Mouse (Mus musculus) kidney, postnatal 0 days (tissue): Measurements from ENCODE around the gene Rpf1. TPM values are rescaled to one million over a fixed set of nuclear protein-coding genes. Genes with fewer than 3 reads are reported as not detected.

Source experiments
- ATAC-seq: fragments of 200-750 bp; cut with Nextera tagmentation; replicated peaks from 2 replicates; pipeline ENCODE4 v1.8.0; 2017; ENCODE audit warnings: low read depth, moderate number of reproducible peaks, moderate TSS enrichment, moderate library complexity; ENCODE audit not compliant: low FRiP score
- DNase-seq: peaks from one replicate; pipeline ENCODE4 v3.0.0-alpha.2; 2016; ENCODE audit warnings: low spot score
- H3K27ac ChIP-seq: fragments of 300-500 bp; sonication (generic); 2 replicates; pipeline ENCODE4 v1.5.1; 2014; ENCODE audit warnings: mild to moderate bottlenecking
- H3K27me3 ChIP-seq: fragments of 300-500 bp; sonication (generic); 2 replicates; pipeline ENCODE4 v1.6.1; 2014; ENCODE audit warnings: low read length, mixed read lengths; ENCODE audit not compliant: insufficient read depth
- H3K36me3 ChIP-seq: fragments of 300-500 bp; sonication (generic); 2 replicates; pipeline ENCODE4 v1.6.1; 2014; ENCODE audit warnings: low read length, mixed read lengths; ENCODE audit not compliant: insufficient read depth
- H3K4me1 ChIP-seq: fragments of 300-500 bp; sonication (generic); replicated peaks from 2 replicates; pipeline ENCODE4 v1.6.1; 2014; ENCODE audit warnings: antibody characterized with exemption, low read length, mixed read lengths; ENCODE audit not compliant: insufficient read depth
- H3K4me2 ChIP-seq: fragments of 300-500 bp; sonication (generic); 2 replicates; pipeline ENCODE4 v1.6.1; 2014; ENCODE audit warnings: mild to moderate bottlenecking, low read length, moderate library complexity, mixed read lengths
- H3K4me3 ChIP-seq: fragments of 300-500 bp; sonication (generic); replicated peaks from 2 replicates; pipeline ENCODE4 v1.5.1; 2014; ENCODE audit warnings: low read depth, low read length
- H3K9ac ChIP-seq: fragments of 300-500 bp; sonication (generic); 2 replicates; pipeline ENCODE4 v1.6.1; 2014; ENCODE audit warnings: low read depth, low read length
- H3K9me3 ChIP-seq: fragments of 300-500 bp; sonication (generic); replicated peaks from 2 replicates; pipeline ENCODE4 v1.6.1; 2016; ENCODE audit warnings: low read length, inconsistent platforms, mixed read lengths
- CTCF ChIP-seq: IDR thresholded peaks from 2 replicates; pipeline ENCODE4 v1.5.1; 2016; ENCODE audit warnings: antibody characterized with exemption, low read depth, mild to moderate bottlenecking, moderate library complexity
- WGBS: fragments of 180-500 bp; shearing (Covaris S2); extraction: QIAGEN DNeasy Blood & Tissue Kit; methylation state at CpG from one replicate; pipeline ENCODE4 v1.1.7; 2014; 5-methylcytosine and 5-hydroxymethylcytosine counted together
- polyA plus RNA-seq: library from polyadenylated mRNA; unstranded; fragments of >200 nt; fragmentation: Nextera tagmentation; extraction: Ambion mirVana; gene quantifications from 2 replicates; pipeline ENCODE4 v1.2.1, GENCODE M21; 2015

Rpf1 gene
- polyA plus RNA-seq, 1 experiment from 2014 or later, result 58.1 TPM

DNA sequence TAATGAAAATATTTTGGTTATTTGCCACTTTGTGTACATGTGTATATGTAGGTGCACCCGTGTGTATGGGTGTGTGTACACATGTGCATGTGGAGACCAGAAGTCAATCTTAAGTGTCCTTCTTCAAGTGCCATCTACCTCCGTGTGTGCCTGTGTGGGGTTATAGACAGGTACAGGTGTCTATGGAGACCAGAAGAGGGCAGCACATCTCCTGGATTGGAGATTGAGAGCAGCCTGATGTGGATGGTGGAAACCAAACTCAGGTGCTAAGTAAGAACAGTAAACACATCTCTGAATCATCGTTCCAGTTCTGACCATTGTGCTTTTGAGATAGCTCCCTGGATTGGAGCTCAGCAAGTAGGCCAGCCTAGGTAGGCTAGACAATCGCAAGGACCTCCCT is 34.8 kb downstream of the Rpf1 start:
- H3K27ac ChIP-seq, result no peak overlapping the region
- no peaks in the 10 kb centered on the region for H3K36me3 ChIP-seq
- peak; percentile 21; the same call in 1 of the 2 replicates for TF ChIP-seq CTCF
- no peak overlapping the region for H3K4me3 ChIP-seq
- no peak overlapping the region for H3K4me2 ChIP-seq
- H3K27me3 ChIP-seq, result no peaks in the 10 kb centered on the region
- DNase-seq, result no peak
- H3K9ac ChIP-seq, result no peak overlapping the region
- ATAC-seq, result no peak
- H3K9me3 ChIP-seq, result no peaks in the 10 kb centered on the region
- WGBS, result 86% methylated on average over 4 of the region's 4 CpGs
- no peaks in the 10 kb centered on the region for H3K4me1 ChIP-seq

- H3K4me2 ChIP-seq, result no peak overlapping the region
- peak; percentile 52 for TF ChIP-seq CTCF
- H3K9me3 ChIP-seq, result no peaks in the 10 kb centered on the region
- DNase-seq (no peak), ATAC-seq (no peak)
- H3K4me1 ChIP-seq, result no peaks in the 10 kb centered on the region
- no peak overlapping the region for H3K27ac ChIP-seq
- no peak overlapping the region for H3K9ac ChIP-seq
- no peak overlapping the region for H3K4me3 ChIP-seq
- H3K36me3 ChIP-seq, result no peaks in the 10 kb centered on the region
- H3K27me3 ChIP-seq, result no peaks in the 10 kb centered on the region
- 56% methylated on average over 2 of the region's 2 CpGs for WGBS
These were observed 39.2 kb downstream of the Rpf1 start for GRCm38 (mm10) chr3:146482044-146482443.

DNA sequence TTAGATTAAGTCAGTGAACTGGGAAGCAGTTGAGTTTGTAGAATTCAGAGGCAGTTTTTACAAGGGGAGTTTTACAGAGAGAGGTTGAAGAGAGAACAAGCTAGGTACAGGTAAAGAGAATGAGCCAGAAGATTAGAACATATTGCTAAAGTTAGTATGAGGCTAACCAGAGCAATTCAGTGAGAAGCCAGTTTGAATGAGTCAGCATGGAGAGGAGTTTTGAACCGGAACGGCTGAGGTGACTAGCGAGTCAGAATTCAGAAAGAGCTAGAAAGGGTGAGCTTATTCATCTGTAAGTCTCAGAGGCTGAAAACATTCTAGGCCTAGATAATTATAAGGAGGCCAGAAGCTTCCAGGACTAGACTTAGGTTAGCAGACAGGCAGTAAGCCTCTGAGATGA is 46.8 kb downstream of the Rpf1 start:
- Histone ChIP-seq H3K4me1 (no peaks in the 10 kb centered on the region), H3K4me3 (no peak overlapping the region), H3K27me3 (no peaks in the 10 kb centered on the region), H3K9me3 (no peaks in the 10 kb centered on the region), H3K4me2 (no peak overlapping the region), H3K27ac (no peak overlapping the region), H3K9ac (no peak overlapping the region), H3K36me3 (no peaks in the 10 kb centered on the region)
- DNase-seq (no peak), ATAC-seq (no peak)
- 71% methylated on average over 3 of the region's 3 CpGs for WGBS
- no peak for TF ChIP-seq CTCF

DNA sequence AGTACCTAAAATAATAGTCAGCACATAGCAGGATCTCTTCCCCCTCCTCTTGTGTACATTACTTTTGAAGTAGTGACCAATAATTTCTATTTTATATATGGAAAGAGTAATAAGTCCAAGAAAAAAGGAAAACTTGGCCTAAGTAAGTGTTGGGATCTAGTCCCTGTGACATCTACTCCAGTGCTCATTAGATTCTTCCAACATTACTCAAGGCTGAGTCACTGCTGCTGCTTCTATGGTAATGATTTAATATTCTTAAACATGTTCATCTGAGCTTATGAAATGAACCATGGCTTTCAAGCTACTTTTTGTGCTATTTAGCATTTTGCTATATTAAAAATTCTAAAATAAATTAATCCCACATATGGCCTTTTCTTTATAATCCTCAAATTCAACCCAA is 47.5 kb downstream of the Rpf1 start:
- H3K36me3 ChIP-seq, result no peaks in the 10 kb centered on the region
- ATAC-seq (no peak), DNase-seq (no peak)
- H3K4me2 ChIP-seq, result no peak overlapping the region
- TF ChIP-seq CTCF, result no peak
- H3K27ac ChIP-seq, result no peak overlapping the region
- no peak overlapping the region for H3K9ac ChIP-seq
- no peaks in the 10 kb centered on the region for H3K27me3 ChIP-seq
- H3K4me3 ChIP-seq, result no peak overlapping the region
- no peaks in the 10 kb centered on the region for H3K4me1 ChIP-seq
- no peaks in the 10 kb centered on the region for H3K9me3 ChIP-seq

GRCm38 (mm10) chr3:146472657-146473056 is 48.6 kb downstream of the Rpf1 start:
- Histone ChIP-seq H3K36me3 (no peaks in the 10 kb centered on the region), H3K4me2 (no peak overlapping the region), H3K27me3 (no peaks in the 10 kb centered on the region), H3K9ac (no peak overlapping the region), H3K9me3 (no peaks in the 10 kb centered on the region), H3K4me3 (no peak overlapping the region), H3K27ac (no peak overlapping the region), H3K4me1 (no peaks in the 10 kb centered on the region)
- DNase-seq (no peak), ATAC-seq (no peak)
- TF ChIP-seq CTCF, result no peak
- WGBS, result 62% methylated on average over 4 of the region's 4 CpGs

DNA sequence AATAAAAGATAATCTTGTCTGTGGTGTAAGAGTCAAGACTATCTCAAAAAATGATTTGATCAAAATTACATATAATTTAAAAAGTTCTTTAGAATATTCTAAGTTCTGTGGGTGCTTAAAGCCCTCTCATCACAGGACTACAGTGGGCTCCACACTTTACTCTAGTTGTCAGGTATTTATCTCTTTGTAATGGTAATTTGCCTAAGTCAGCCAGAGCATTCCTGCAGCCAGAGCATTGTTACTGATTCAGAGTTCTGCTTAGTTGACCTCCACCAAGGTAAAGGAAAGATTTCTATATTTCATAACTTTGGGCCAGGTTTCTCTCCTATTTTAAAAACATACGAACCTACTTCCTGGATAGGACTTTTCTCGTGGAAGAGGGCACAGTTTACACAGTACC is 52.0 kb downstream of the Rpf1 start:
- TF ChIP-seq CTCF, result no peak
- no peak overlapping the region for H3K9ac ChIP-seq
- no peaks in the 10 kb centered on the region for H3K4me1 ChIP-seq
- H3K9me3 ChIP-seq, result no peaks in the 10 kb centered on the region
- no peak overlapping the region for H3K27ac ChIP-seq
- DNase-seq, result no peak
- 75% methylated on average over 2 of the region's 2 CpGs for WGBS
- ATAC-seq, result no peak
- no peak overlapping the region for H3K4me3 ChIP-seq
- no peaks in the 10 kb centered on the region for H3K36me3 ChIP-seq
- H3K27me3 ChIP-seq, result no peaks in the 10 kb centered on the region
- H3K4me2 ChIP-seq, result no peak overlapping the region

GRCm38 (mm10) chr3:146462939-146463338 is 58.3 kb downstream of the Rpf1 start:
- ATAC-seq, result no peak
- no peaks in the 10 kb centered on the region for H3K9me3 ChIP-seq
- DNase-seq, result no peak
- TF ChIP-seq CTCF, result peak; percentile 49
- no peak overlapping the region for H3K4me2 ChIP-seq
- H3K4me1 ChIP-seq, result no peaks in the 10 kb centered on the region
- 61% methylated on average over 2 of the region's 2 CpGs for WGBS
- H3K9ac ChIP-seq, result no peak overlapping the region
- no peak overlapping the region for H3K4me3 ChIP-seq
- no peaks in the 10 kb centered on the region for H3K36me3 ChIP-seq
- H3K27me3 ChIP-seq, result no peaks in the 10 kb centered on the region
- H3K27ac ChIP-seq, result no peak overlapping the region

Other genes starting within 250 kb of the Rpf1 start
- gene Ssx2ip, start 116.8 kb downstream of the Rpf1 start, polyA plus RNA-seq, result 20.0 and 20.5 TPM in 2 replicates
- gene Ctbs, start 71.6 kb downstream of the Rpf1 start, polyA plus RNA-seq, result 17.8 and 19.0 TPM in 2 replicates
- gene Spata1, start 21.7 kb downstream of the Rpf1 start, polyA plus RNA-seq, result 4.5 and 5.0 TPM in 2 replicates
- gene Gng5, start 21.6 kb downstream of the Rpf1 start, polyA plus RNA-seq, result 1,152 and 1,249 TPM in 2 replicates
- 0.08 and 0.11 TPM in 2 replicates for gene Uox, start 49.0 kb upstream of the Rpf1 start, polyA plus RNA-seq
- not detected in 2 replicates for gene Dnase2b, start 94.2 kb upstream of the Rpf1 start, polyA plus RNA-seq
- gene 4930503B20Rik, start 129.9 kb upstream of the Rpf1 start, polyA plus RNA-seq, result not detected in 2 replicates
- 0.63 and 1.2 TPM in 2 replicates for gene Samd13, start 164.2 kb upstream of the Rpf1 start, polyA plus RNA-seq